14 mouse cellular contexts compared by ENCODE assay signal in genomic region chr2:103446326-103446725, GRCm38 (mm10). TPM values are rescaled to one million over a fixed set of nuclear protein-coding genes. Genes with fewer than 3 reads are reported as not detected.
A peak's percentile ranks its signal among the peaks of the same experiment; 100 is the strongest.
DNase-seq lines count a peak whose midpoint lies in the region; ATAC-seq lines count a peak whose summit lies in the region.
"Had no signal": no experiment of that assay in that cellular context is flagged by ENCODE, and none has a peak within 500 bp of the region (broad histone marks: within the 10 kb centered on the region; RNA-seq: fewer than 3 reads in every experiment).

No protein-coding gene starts in this region.

- no peaks in the 10 kb centered on the region for H3K9me3 ChIP-seq in midbrain, embryonic 11.5 days (ENCODE audit: control insufficient read depth, low read length)
- H3K9me3 ChIP-seq in midbrain, embryonic 16.5 days (replicated peaks; ENCODE audit: control insufficient read depth, low read length, poor library complexity, severe bottlenecking) = no peaks in the 10 kb centered on the region
- H3K9me3 ChIP-seq: G1E had no signal

- no peaks in the 10 kb centered on the region for H3K4me1 ChIP-seq in midbrain, embryonic 11.5 days (ENCODE audit: control insufficient read depth, insufficient read depth, low read length)
- no peaks in the 10 kb centered on the region for H3K4me1 ChIP-seq in midbrain, embryonic 16.5 days (ENCODE audit: control insufficient read depth, insufficient read depth, low read length)

- H3K36me3 ChIP-seq in midbrain, embryonic 11.5 days (ENCODE audit: control insufficient read depth, insufficient read depth, low read length) = no peaks in the 10 kb centered on the region
- no peaks in the 10 kb centered on the region for H3K36me3 ChIP-seq in midbrain, embryonic 16.5 days (ENCODE audit: control insufficient read depth, insufficient read depth, low read length)

- DNase-seq in midbrain, embryonic 11.5 days (ENCODE audit: low spot score, missing footprints) = peak; percentile 71
- DNase-seq in fat pad, adult 2 months (ENCODE audit: extremely low read depth, low read depth, low spot score) = peak; percentile 94
- DNase-seq in gonadal fat pad, adult 2 months (ENCODE audit: low read depth) = peak; percentile 79
- DNase-seq in testis, postnatal 14 days (ENCODE audit: low spot score) = no peak
- no peak for DNase-seq in lung, postnatal 36 days
- DNase-seq: cerebellum, adult 11 months; cerebellum, adult 11-12 months had no signal

- no peaks in the 10 kb centered on the region for H3K27me3 ChIP-seq in midbrain, embryonic 11.5 days (ENCODE audit: control insufficient read depth, insufficient read depth, low read length)
- H3K27me3 ChIP-seq in midbrain, embryonic 16.5 days (ENCODE audit: control insufficient read depth, insufficient read depth, low read depth, low read length) = no peaks in the 10 kb centered on the region
- H3K27me3 ChIP-seq: CH12.LX, Patski had no signal

- no peak for ATAC-seq in midbrain, embryonic 11.5 days (ENCODE audit: low FRiP score)
- ATAC-seq in midbrain, embryonic 16.5 days = no peak
- ATAC-seq: activated CD4-positive, CD25-positive, alpha-beta regulatory T cell, adult 4 months; CD4-positive, CD25-positive, alpha-beta regulatory T cell, adult 4 months had no signal

- no peak overlapping the region for H3K9ac ChIP-seq in midbrain, embryonic 11.5 days (ENCODE audit: low read length)
- no peak overlapping the region for H3K9ac ChIP-seq in midbrain, embryonic 16.5 days (ENCODE audit: low read depth, low read length)

- H3K27ac ChIP-seq in midbrain, embryonic 11.5 days (ENCODE audit: low read depth, low read length) = no peak overlapping the region
- no peak overlapping the region for H3K27ac ChIP-seq in midbrain, embryonic 16.5 days (ENCODE audit: low read length)

- H3K4me2 ChIP-seq in midbrain, embryonic 11.5 days = no peak overlapping the region
- no peak overlapping the region for H3K4me2 ChIP-seq in midbrain, embryonic 16.5 days (ENCODE audit: low read length)

- 81% methylated on average over 6 of the region's 6 CpGs for WGBS in midbrain, embryonic 11.5 days
- 92% methylated on average over 6 of the region's 6 CpGs for WGBS in midbrain, embryonic 16.5 days

- no peak overlapping the region for H3K4me3 ChIP-seq in midbrain, embryonic 11.5 days (ENCODE audit: low read depth, low read length)
- H3K4me3 ChIP-seq in midbrain, embryonic 16.5 days (ENCODE audit: low read depth, low read length) = no peak overlapping the region

RNA-seq across cellular contexts. Expression of gene Elf5, which starts 34.8 kb away (rescaled TPM):
- polyA plus RNA-seq in midbrain, embryonic 11.5 days (2014; fragmentation: Nextera tagmentation; extraction: Ambion mirVana) = not detected in 2 replicates
- polyA plus RNA-seq in midbrain, embryonic 16.5 days (2015; fragmentation: Nextera tagmentation; extraction: Ambion mirVana) = not detected in 2 replicates
- polyA plus RNA-seq in gonadal fat pad, adult 2 months (2012; rRNA removed) = 8.5 and 15.8 TPM in 2 replicates
- polyA plus RNA-seq: activated CD4-positive, CD25-positive, alpha-beta regulatory T cell, adult 4 months; adrenal gland, adult 2 months; CD4-positive, CD25-positive, alpha-beta regulatory T cell, adult 4 months; G1E; Patski had no signal

RNA-seq across cellular contexts. Expression of gene Cat, which starts 38.6 kb away (rescaled TPM):
- polyA plus RNA-seq in midbrain, embryonic 11.5 days (2014; fragmentation: Nextera tagmentation; extraction: Ambion mirVana) = 149 and 157 TPM in 2 replicates
- polyA plus RNA-seq in midbrain, embryonic 16.5 days (2015; fragmentation: Nextera tagmentation; extraction: Ambion mirVana) = 86.5 and 92.6 TPM in 2 replicates
- 197 and 202 TPM in 2 replicates for polyA plus RNA-seq in gonadal fat pad, adult 2 months (2012; rRNA removed)

Comparison
In these comparisons a context has a peak if more than half of its experiments do, and no peak if none do; other contexts are left out.
1. DNase-seq: peak in midbrain, embryonic 11.5 days (single experiment), fat pad, adult 2 months (single experiment) and gonadal fat pad, adult 2 months (single experiment); none in testis, postnatal 14 days (single experiment) and lung, postnatal 36 days (single experiment).